Mouse (Mus musculus): ENCODE results near the gene Ttc30b.
"Not testable (repeated sequence)": the region's sequence is repeated elsewhere in the genome, so short reads cannot be mapped to it uniquely, and the experiment has no call there.

Gene Ttc30b

GRCm38 (mm10) chr2:75938117-75939063 lies at the start of gene Ttc30b:
TSS of gene Ttc30b (minus strand) at chr2:75938585.
- DNase-seq (ENCODE audit: low spot score) = peak; percentile 65

DNA sequence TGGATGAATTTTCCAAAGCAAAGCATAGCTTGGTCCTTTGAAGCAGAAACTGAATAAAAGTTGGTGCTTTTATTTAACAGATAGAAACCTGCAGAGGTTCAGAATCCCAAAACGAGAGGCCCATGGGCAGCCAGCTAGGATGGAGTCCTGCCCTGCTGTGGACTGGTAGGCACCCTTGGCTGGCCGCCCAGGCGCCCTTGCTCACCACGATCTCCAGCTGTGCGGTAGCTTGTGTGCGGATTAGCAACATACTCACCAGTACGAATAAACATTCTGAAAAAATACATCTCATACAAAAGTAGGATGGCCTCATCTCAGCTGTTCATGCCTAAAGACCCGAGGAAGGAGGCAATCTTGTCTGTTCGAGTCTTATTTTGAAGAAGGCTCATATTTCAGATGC lies 49.4 kb upstream of the Ttc30b start:
- no peak for DNase-seq (ENCODE audit: low spot score)

DNA sequence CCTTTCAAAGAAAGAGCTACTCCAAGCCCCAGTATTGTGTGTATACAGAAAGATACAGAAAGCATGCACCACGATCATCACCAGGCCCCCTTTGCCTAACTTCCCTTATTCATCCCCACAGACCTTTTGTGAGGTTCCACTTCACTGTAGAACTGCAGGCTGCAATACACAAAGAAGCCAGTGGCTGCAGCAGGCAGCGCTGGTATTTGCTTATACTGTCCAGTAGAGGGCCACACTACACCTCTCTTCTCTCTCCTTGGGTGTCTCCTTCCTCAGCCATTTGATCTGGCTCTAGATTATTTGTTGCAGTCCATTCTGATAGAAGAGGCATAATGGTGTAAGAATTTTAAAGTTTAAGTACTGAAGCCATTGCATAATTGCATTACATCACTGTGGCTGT lies 46.7 kb upstream of the Ttc30b start:
- DNase-seq (ENCODE audit: low spot score) = no peak

DNA sequence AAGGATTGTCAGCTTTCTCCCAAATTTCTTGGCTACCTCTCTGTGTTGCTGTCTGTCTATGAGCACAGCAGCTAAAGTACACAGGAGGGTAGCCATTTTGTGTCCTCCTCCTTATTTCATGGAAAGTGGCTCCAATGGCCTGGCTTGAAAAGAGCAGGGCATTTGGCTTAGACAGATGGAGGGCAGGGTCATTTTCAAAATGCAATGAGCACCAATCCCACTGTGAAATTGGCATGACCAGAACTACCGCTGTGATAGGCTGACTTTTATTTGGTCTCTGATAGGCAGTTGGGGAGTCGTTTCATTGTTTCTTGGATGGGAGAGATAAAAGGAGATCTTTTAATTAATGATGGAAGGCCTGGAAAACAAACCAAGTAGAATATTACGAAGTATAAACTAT lies 45.5 kb upstream of the Ttc30b start:
- DNase-seq (ENCODE audit: low spot score) = no peak

DNA sequence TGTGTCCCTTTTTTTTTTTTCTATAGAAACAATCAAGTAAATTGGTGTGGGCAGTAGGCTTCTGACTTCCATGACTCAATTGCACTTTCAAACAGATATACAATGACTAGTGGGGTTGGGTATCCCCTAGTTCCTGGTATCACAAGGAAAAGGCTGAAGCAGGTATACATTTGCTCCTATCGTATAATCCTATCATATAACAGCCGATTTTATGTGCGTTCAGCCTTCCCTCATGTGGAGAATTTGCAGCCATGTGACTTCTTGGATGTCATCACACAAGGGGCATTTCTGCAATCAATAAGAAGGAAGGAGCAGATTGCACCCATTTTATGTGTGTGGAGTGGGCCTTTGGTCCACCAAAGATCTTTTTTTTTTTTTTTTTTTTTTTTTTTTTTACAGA lies 44.7 kb upstream of the Ttc30b start:
- no peak for DNase-seq (ENCODE audit: low spot score)

DNA sequence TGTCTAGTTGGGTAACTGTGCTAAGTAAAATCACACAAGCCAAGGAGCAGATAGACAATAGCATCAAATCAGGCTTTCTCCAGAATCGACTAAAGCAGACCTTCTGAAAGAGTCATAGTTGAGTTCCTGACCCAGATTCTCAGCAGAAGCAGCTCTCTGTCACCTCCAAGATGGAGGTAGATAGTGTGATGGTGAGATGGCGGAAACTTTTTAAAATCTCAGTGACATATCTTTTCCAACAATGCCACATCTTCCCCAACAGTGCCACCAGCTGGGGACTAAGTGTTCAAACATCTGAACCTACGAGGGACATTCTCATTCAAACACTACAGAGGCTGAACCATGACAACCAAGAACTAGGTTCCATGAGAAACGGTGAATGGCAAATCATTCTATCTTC lies 44.2 kb upstream of the Ttc30b start:
- DNase-seq (ENCODE audit: low spot score) = no peak

DNA sequence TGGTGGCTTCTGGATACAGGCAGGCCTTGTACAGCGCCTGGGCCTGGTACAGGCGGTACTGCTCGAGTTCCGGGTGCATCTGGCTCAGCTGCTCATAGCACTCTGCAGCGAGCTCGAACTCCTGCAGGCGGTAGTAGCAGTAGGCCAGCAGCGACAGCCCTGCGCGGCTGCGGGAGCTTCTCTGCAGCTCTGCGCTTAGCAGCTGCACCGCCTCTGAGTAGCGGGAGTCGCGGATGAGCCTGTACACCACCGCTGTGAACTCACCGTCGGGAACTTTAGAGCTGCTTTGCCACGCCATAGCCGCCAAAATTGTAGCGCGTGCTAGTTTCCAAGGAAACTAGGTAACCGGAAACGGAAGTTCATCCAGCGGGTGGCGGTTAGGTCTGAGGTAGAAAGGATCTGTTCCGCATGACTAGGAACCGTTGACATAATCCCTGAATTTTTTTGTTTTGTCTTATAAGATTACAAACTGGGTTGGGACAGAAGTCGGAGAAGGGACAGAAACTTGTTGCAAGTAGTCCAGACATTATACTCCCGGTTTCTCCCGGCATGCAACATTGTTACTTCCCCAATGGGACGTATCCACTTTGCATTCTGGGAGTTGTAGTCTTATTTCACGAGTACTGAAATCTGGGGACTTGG lies 43.2 kb upstream of the Ttc30b start, which contains the start of gene Ttc30a1:
Ttc30a1 (minus strand) TSS at position 528 of the 642 bp plus-strand sequence.
- DNase-seq (ENCODE audit: low spot score) = peak; percentile 71

- not testable (repeated sequence) for DNase-seq (ENCODE audit: low spot score)
Measured at GRCm38 (mm10) chr2:75980933-75981439, 42.6 kb upstream of the Ttc30b start.

GRCm38 (mm10) chr2:75977752-75978368 lies 39.5 kb upstream of the Ttc30b start, which contains the start of gene Ttc30a2:
TSS of gene Ttc30a2 (minus strand) at chr2:75978170.
- DNase-seq (ENCODE audit: low spot score) = not testable (repeated sequence)

DNA sequence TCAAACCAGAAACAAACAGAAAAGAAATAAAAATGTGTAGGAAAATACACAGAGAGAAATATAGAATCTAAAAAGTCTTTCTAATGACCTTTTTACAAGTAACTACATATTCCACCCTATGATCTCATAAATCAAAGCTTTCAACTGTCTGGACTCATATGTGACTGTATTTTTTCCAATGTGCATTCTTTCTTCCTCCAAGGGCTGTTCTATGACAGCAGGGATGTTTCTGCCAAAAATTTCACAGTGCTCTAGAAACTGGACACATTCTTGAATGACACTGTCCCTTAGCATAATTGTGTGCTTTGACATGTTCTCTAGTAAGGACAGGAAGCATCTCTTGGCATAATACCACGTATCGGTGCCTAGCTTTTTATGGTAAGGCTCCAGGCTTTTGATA lies 37.7 kb upstream of the Ttc30b start:
- not testable (repeated sequence) for DNase-seq (ENCODE audit: low spot score)

GRCm38 (mm10) chr2:75974131-75974530 lies 35.7 kb upstream of the Ttc30b start:
- no peak for DNase-seq (ENCODE audit: low spot score)

DNA sequence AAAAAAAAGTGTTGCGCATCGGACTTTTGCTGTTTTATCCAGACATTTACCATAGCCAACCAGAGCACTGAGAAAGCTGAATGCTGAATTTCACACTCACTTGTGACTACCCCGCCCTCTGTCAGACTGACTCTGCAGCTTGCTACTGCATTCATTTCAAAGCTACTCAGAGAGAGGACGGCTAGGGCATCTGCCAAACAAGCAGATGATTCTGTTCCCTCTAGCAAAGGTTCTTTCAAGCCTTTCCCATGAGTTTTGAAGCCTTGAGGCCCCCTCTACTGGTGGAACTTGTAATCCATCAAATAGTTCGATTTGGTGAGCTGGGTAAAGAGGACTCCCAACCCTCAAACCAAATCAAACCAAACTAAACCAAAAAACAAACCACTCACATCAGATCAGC lies 26.6 kb upstream of the Ttc30b start:
- peak; percentile 10 for DNase-seq (ENCODE audit: low spot score)

DNA sequence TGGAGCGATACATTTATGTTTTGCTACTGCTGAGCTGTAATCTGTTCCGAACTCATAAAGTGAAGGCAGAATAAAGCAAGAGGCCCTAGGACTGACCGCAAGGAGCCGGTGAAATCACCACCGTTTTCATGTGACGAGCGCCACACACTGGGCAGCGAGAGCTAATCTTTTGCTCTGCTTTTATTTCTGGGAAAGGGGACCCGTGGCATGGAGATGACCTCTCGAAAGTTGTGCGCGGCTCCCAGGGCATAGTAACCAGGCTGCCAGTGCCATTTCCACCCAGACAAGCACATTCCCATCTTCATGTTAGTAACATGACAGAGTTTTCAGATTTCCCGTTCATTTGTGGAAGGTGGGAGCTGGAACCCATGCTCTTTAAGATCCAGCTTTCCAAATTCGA lies 26.1 kb upstream of the Ttc30b start:
- DNase-seq (ENCODE audit: low spot score) = peak; percentile 69

- DNase-seq (ENCODE audit: low spot score) = no peak
Measured at GRCm38 (mm10) chr2:75964051-75964450, 25.7 kb upstream of the Ttc30b start.

GRCm38 (mm10) chr2:75963211-75963840 lies 24.9 kb upstream of the Ttc30b start:
- DNase-seq (ENCODE audit: low spot score) = no peak

DNA sequence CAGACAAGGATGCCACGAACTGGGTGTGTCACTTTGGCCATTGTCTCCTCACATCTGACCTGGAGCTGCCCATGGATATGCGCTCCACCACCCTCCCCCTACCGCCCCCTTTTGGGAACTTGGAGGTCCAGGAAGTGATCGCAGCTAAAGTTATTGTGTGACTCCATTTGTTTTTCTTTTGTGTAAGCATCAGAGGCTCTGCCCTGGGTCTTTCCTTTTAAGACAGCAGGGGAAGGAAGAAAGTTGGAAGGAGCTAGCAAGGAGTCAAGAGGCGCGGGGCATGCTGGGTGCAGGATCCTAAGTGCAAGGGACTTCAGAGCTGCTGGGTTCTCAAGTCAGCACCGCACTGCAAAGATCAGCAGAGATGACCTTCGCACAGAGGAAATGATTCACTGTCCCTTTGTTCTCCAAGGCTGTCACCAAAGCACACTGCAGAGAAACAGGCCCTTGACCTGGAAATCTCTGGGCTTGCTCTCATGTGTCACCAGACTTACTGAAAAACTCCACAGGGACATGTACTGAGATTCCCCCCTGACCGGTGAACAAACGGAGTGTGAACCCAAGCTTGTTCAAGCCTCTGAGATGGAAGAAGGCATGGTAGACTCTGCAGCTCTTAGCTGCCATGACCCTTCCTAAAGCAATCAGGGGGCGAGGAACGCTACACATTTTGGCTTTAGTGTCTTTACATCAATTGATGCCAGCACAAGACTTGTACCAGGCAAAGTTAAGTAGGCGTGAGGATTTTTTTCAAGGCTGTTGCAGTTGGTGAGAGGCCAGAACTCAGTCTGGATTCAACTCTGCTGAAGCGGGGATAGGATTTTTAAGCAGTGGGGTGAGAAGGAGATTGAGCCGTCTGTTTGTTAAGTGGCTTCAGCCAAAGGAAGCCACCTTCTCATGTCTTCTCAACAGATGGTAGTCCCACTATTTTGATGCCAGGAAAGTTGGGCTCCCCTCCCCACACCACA lies 22.3 kb upstream of the Ttc30b start:
- DNase-seq (ENCODE audit: low spot score) = peak; percentile 5

- peak; percentile 12 for DNase-seq (ENCODE audit: low spot score)
Measured at GRCm38 (mm10) chr2:75959850-75960365, 21.5 kb upstream of the Ttc30b start.

GRCm38 (mm10) chr2:75959183-75959849 lies 20.9 kb upstream of the Ttc30b start:
- peak; percentile 24 for DNase-seq (ENCODE audit: low spot score)

GRCm38 (mm10) chr2:75955709-75956108 lies 17.3 kb upstream of the Ttc30b start:
- DNase-seq (ENCODE audit: low spot score) = no peak

DNA sequence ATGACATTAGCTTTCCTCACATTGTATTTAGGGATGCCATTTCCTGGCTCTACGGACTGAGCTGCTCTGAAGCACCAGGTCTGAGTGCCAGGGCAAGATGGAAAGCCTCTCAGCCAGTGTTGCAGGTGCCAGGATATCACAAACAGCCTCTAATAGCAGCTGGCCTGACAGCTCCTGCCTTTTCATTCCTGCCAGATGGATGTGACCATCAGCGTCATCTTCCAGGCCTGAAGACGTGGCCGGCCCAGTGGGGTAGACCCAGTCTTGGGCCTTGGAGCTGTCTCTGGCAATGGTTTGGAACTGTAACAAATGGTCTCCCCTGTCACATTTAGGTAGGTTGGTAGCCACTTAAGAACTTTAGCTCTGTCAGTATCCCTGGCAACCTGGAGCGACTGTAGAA lies 14.9 kb upstream of the Ttc30b start:
- DNase-seq (ENCODE audit: low spot score) = no peak
